Mouse (Mus musculus) CH12.LX (cell line): ENCODE measurements around the gene Becn1. TPM values are rescaled to one million over a fixed set of nuclear protein-coding genes. Genes with fewer than 3 reads are reported as not detected.

ENCODE experiments used
- DNase-seq: peaks from one replicate; pipeline ENCODE4 v3.0.0-alpha.2; 2013; ENCODE audit errors: extremely low read depth
- H3K27ac ChIP-seq: 2 replicates; pipeline ENCODE4 v1.5.1; 2012; ENCODE audit warnings: low read depth, mild to moderate bottlenecking, control low read depth, moderate library complexity; ENCODE audit not compliant: insufficient read depth
- H3K27me3 ChIP-seq: replicated peaks from 2 replicates; pipeline ENCODE3; 2012; ENCODE audit warnings: inconsistent platforms
- H3K36me3 ChIP-seq, 2 experiments: replicated peaks in 1 of 2; 2 replicates each; pipeline versions ENCODE3 to v1.6.1; 2012; ENCODE audit warnings: inconsistent platforms in 1 of 2, low read length in 1 of 2, mild to moderate bottlenecking in 1 of 2, mixed read lengths in 1 of 2, moderate library complexity in 1 of 2; ENCODE audit not compliant: control insufficient read depth in 1 of 2, insufficient read depth in 1 of 2
- H3K4me1 ChIP-seq, 2 experiments: 2 replicates each; pipeline ENCODE4 v1.6.1; 2012; ENCODE audit warnings: inconsistent platforms in 1 of 2, moderate library complexity in 1 of 2; ENCODE audit not compliant: insufficient read depth in 2 of 2, control insufficient read depth in 1 of 2
- H3K4me2 ChIP-seq: 2 replicates; pipeline ENCODE4 v1.6.1; 2012; ENCODE audit warnings: low read depth, mild to moderate bottlenecking, control low read depth; ENCODE audit not compliant: poor library complexity, insufficient read depth, severe bottlenecking
- H3K4me3 ChIP-seq, 3 experiments: fragments of 150-350 bp in 1 of 3; sonication (generic) in 1 of 3; replicated peaks in 1 of 3; 2 replicates each; pipeline versions ENCODE3 to v1.5.1; 2011 to 2012; ENCODE audit warnings: low read depth in 2 of 3, low read length in 2 of 3, mild to moderate bottlenecking in 2 of 3, moderate library complexity in 2 of 3, control low read depth in 1 of 3, improper control_type of control experiment in 1 of 3, inconsistent platforms in 1 of 3, mixed read lengths in 1 of 3; ENCODE audit not compliant: poor library complexity in 1 of 3
- H3K79me2 ChIP-seq: replicated peaks from 2 replicates; pipeline ENCODE4 v1.6.1; 2012; ENCODE audit warnings: mild to moderate bottlenecking, moderate library complexity; ENCODE audit not compliant: control insufficient read depth, poor library complexity, insufficient read depth, severe bottlenecking; ENCODE audit errors: extremely low read depth
- H3K9ac ChIP-seq: 2 replicates; pipeline ENCODE4 v1.6.1; 2012; ENCODE audit warnings: low read depth, mild to moderate bottlenecking, control low read depth, moderate library complexity; ENCODE audit not compliant: insufficient read depth
- H3K9me3 ChIP-seq: replicated peaks from 2 replicates; pipeline ENCODE3; 2012; ENCODE audit warnings: low read length, inconsistent platforms, mixed read lengths
- CTCF ChIP-seq, 2 experiments: IDR thresholded peaks in 1 of 2; conservative IDR thresholded peaks in 1 of 2; 2 replicates each; pipeline ENCODE4 v1.5.1; 2011 to 2012; ENCODE audit warnings: low read depth in 2 of 2, low read length in 2 of 2, improper control_type of control experiment in 1 of 2, inconsistent platforms in 1 of 2, mild to moderate bottlenecking in 1 of 2, moderate library complexity in 1 of 2
- ETS1 ChIP-seq: conservative IDR thresholded peaks from 2 replicates; pipeline ENCODE4 v1.6.1; 2012; ENCODE audit warnings: low read depth, mild to moderate bottlenecking, inconsistent platforms, low read length, improper control_type of control experiment, moderate library complexity
- GABPA ChIP-seq: IDR thresholded peaks from 2 replicates; pipeline ENCODE4 v1.6.1; 2012; ENCODE audit warnings: low read depth, low read length, improper control_type of control experiment, inconsistent platforms; ENCODE audit not compliant: insufficient replicate concordance
- MAX ChIP-seq: IDR thresholded peaks from 2 replicates; pipeline ENCODE4 v1.6.1; 2011; ENCODE audit warnings: low read length, improper control_type of control experiment
- MAZ ChIP-seq: IDR thresholded peaks from 2 replicates; pipeline ENCODE4 v1.6.1; 2012; ENCODE audit warnings: low read depth, mild to moderate bottlenecking, inconsistent platforms, low read length, improper control_type of control experiment, moderate library complexity
- MXI1 ChIP-seq: IDR thresholded peaks from 2 replicates; pipeline ENCODE4 v1.6.1; 2011; ENCODE audit warnings: mild to moderate bottlenecking, low read depth, low read length, improper control_type of control experiment
- NELFE ChIP-seq: IDR thresholded peaks from 2 replicates; pipeline ENCODE4 v1.6.1; 2011; ENCODE audit warnings: low read depth, low read length, improper control_type of control experiment
- NRF1 ChIP-seq: IDR thresholded peaks from 2 replicates; pipeline ENCODE4 v1.6.1; 2014; ENCODE audit warnings: low read depth, mild to moderate bottlenecking, inconsistent platforms, low read length, improper control_type of control experiment, moderate library complexity
- PAX5 ChIP-seq: IDR thresholded peaks from 2 replicates; pipeline ENCODE4 v1.6.1; 2012; ENCODE audit warnings: low read length, inconsistent platforms, mixed read lengths
- SIN3A ChIP-seq: IDR thresholded peaks from 2 replicates; pipeline ENCODE4 v1.6.1; 2012; ENCODE audit warnings: low read length, improper control_type of control experiment, inconsistent platforms
- UBTF ChIP-seq: IDR thresholded peaks from 2 replicates; pipeline ENCODE4 v1.6.1; 2012; ENCODE audit warnings: low read depth, mild to moderate bottlenecking, inconsistent platforms, low read length, improper control_type of control experiment, moderate library complexity
- USF1 ChIP-seq: IDR thresholded peaks from 2 replicates; pipeline ENCODE4 v1.6.1; 2014; ENCODE audit warnings: low read depth, mild to moderate bottlenecking, inconsistent platforms, low read length, improper control_type of control experiment
- USF2 ChIP-seq: conservative IDR thresholded peaks from 2 replicates; pipeline ENCODE4 v1.6.1; 2011; ENCODE audit warnings: low read depth, low read length, improper control_type of control experiment
- ZKSCAN1 ChIP-seq: IDR thresholded peaks from 2 replicates; pipeline ENCODE4 v1.6.1; 2012; ENCODE audit warnings: low read depth, inconsistent platforms, low read length, improper control_type of control experiment, borderline replicate concordance
- ZMIZ1 ChIP-seq: IDR thresholded peaks from 2 replicates; pipeline ENCODE4 v1.6.1; 2012; ENCODE audit warnings: low read depth, mild to moderate bottlenecking, inconsistent platforms, low read length, improper control_type of control experiment
- dilution Hi-C: fragments of 300-500 bp; cut with MboI; formaldehyde crosslinking; loops from 2 replicates; pipeline ENCODE4 v1.14.3; 2020; ENCODE audit warnings: low sequenced_read_pairs; ENCODE audit not compliant: extremely low pct_unique_long_range_greater_than_20kb, extremely low pct_ligation_motif_present
- in situ Hi-C: fragments of 300-500 bp; cut with MboI; formaldehyde crosslinking; loops from 3 replicates; pipeline ENCODE4 v1.14.3; 2019; ENCODE audit warnings: low sequenced_read_pairs, low pct_ligation_motif_present, low pct_unique_long_range_greater_than_20kb, mixed read lengths
- polyA plus RNA-seq: library from polyadenylated mRNA; unstranded; fragments of >175 nt; gene quantifications from 2 replicates; pipeline ENCODE4 v1.2.1, GENCODE M21; 2012; ENCODE audit warnings: low read depth; ENCODE audit not compliant: insufficient read length
- total RNA-seq, 2 experiments: library from RNA; depleted of rRNA; stranded (reverse); fragments of 300-350 nt in 1 of 2; fragments of >200 nt in 1 of 2; gene quantifications; 2 replicates each; pipeline ENCODE4 v1.2.3; 2012 to 2014

Gene Becn1
- total and polyA plus RNA-seq, 3 experiments = 177 to 280 (median 224) TPM

GRCm38 (mm10) chr11:101295191-101295590 lies 6.9 kb downstream of the Becn1 start:
- dilution Hi-C loops = no loop called here
- Histone ChIP-seq H3K9me3 (no peaks in the 10 kb centered on the region), H3K36me3 (peaks cover 70 to 99% of the 10 kb centered on the region in 2 experiments)

GRCm38 (mm10) chr11:101291231-101291630 lies 10.9 kb downstream of the Becn1 start:
- in situ Hi-C loops (loop anchor here (10.0 kb wide), 1 partner anchor 76 kb away; no protein-coding TSS in a partner anchor), dilution Hi-C loops (no loop called here)
- Histone ChIP-seq H3K4me3 (no peak overlapping the region), H3K36me3 (peaks cover 74 to 96% of the 10 kb centered on the region in 2 experiments), H3K4me1 (no peaks in the 10 kb centered on the region), H3K27me3 (no peaks in the 10 kb centered on the region), H3K79me2 (peaks cover 5% of the 10 kb centered on the region; the same call in 1 of the 2 replicates), H3K9ac (no peak overlapping the region), H3K4me2 (no peak overlapping the region), H3K9me3 (no peaks in the 10 kb centered on the region), H3K27ac (no peak overlapping the region)
- no peak for TF ChIP-seq ETS1
- TF ChIP-seq UBTF = no peak
- no peak for TF ChIP-seq PAX5
- no peak for TF ChIP-seq MAX
- no peak for TF ChIP-seq USF2
- TF ChIP-seq SIN3A = no peak
- TF ChIP-seq MXI1 = no peak
- TF ChIP-seq ZMIZ1 = no peak
- no peak for TF ChIP-seq NELFE
- no peak for TF ChIP-seq CTCF (conservative IDR thresholded peaks at IDR 0.05 in 1 of 2, IDR thresholded peaks at IDR 0.05 in 1 of 2; ENCODE audit: low read depth in 2 of 2, low read length in 2 of 2)
- no peak for TF ChIP-seq GABPA
- no peak for TF ChIP-seq NRF1
- no peak for DNase-seq

More at GRCm38 (mm10) chr11:101295191-101295590, 6.9 kb downstream of the Becn1 start:
- no peak overlapping the region for H3K4me3 ChIP-seq
- peaks cover under 1 to 12% of the 10 kb centered on the region in 2 experiments; a peak in 3 of 4 replicates for H3K4me1 ChIP-seq
- H3K27ac ChIP-seq = no peak overlapping the region
- H3K79me2 ChIP-seq = peaks cover 38% of the 10 kb centered on the region
- no peak for DNase-seq
- TF ChIP-seq MAZ (no peak), USF1 (no peak), ZKSCAN1 (no peak)
- H3K27me3 ChIP-seq = no peaks in the 10 kb centered on the region
- in situ Hi-C loops = loop anchor here (10.0 kb wide), 1 partner anchor 80 kb away; no protein-coding TSS in a partner anchor
- no peak overlapping the region for H3K9ac ChIP-seq
- H3K4me2 ChIP-seq = no peak overlapping the region
